Mouse (Mus musculus) neural tube, embryonic 14.5 days (tissue): ENCODE data around the gene Mtf1. TPM values are rescaled to one million over a fixed set of nuclear protein-coding genes. Genes with fewer than 3 reads are reported as not detected.
A peak's percentile ranks its signal among the peaks of the same experiment; 100 is the strongest.

Source experiments
- ATAC-seq: fragments of 200-750 bp; cut with Nextera tagmentation; 2 replicates; pipeline ENCODE4 v1.8.0; 2017; ENCODE audit warnings: low read depth, mild to moderate bottlenecking, moderate TSS enrichment, moderate library complexity
- H3K27ac ChIP-seq: fragments of 300-500 bp; sonication (generic); 2 replicates; pipeline ENCODE4 v1.5.1; 2014; ENCODE audit warnings: low read depth, mild to moderate bottlenecking, control low read depth, low read length, moderate library complexity, mixed read lengths
- H3K27me3 ChIP-seq: fragments of 300-500 bp; sonication (generic); 2 replicates; pipeline ENCODE4 v1.6.1; 2014; ENCODE audit warnings: low read length; ENCODE audit not compliant: control insufficient read depth, insufficient read depth
- H3K36me3 ChIP-seq: fragments of 300-500 bp; sonication (generic); 2 replicates; pipeline ENCODE4 v1.6.1; 2014; ENCODE audit warnings: low read length, mixed read lengths; ENCODE audit not compliant: control insufficient read depth, insufficient read depth
- H3K4me1 ChIP-seq: fragments of 300-500 bp; sonication (generic); 2 replicates; pipeline ENCODE4 v1.6.1; 2014; ENCODE audit warnings: low read length; ENCODE audit not compliant: control insufficient read depth, insufficient read depth
- H3K4me2 ChIP-seq: fragments of 300-500 bp; sonication (generic); 2 replicates; pipeline ENCODE4 v1.6.1; 2014; ENCODE audit warnings: mild to moderate bottlenecking, low read depth, low read length, control low read depth
- H3K4me3 ChIP-seq: fragments of 300-500 bp; sonication (generic); 2 replicates; pipeline ENCODE4 v1.5.1; 2014; ENCODE audit warnings: low read depth, low read length, control low read depth, mixed read lengths
- H3K9ac ChIP-seq: fragments of 300-500 bp; sonication (generic); replicated peaks from 2 replicates; pipeline ENCODE4 v1.6.1; 2014; ENCODE audit warnings: low read depth, mild to moderate bottlenecking, control low read depth, low read length, mixed read lengths
- H3K9me3 ChIP-seq: fragments of 300-500 bp; sonication (generic); 2 replicates; pipeline ENCODE4 v1.6.1; 2016; ENCODE audit warnings: low read length; ENCODE audit not compliant: control insufficient read depth
- WGBS: fragments of 180-500 bp; shearing (Covaris S2); extraction: QIAGEN DNeasy Blood & Tissue Kit; methylation state at CpG from one replicate; pipeline ENCODE4 v1.1.7; 2014; 5-methylcytosine and 5-hydroxymethylcytosine counted together
- polyA plus RNA-seq: library from polyadenylated mRNA; unstranded; fragments of >200 nt; fragmentation: Nextera tagmentation; extraction: Ambion mirVana; gene quantifications from 2 replicates; pipeline ENCODE4 v1.2.1, GENCODE M21; 2014

The Mtf1 gene
- polyA plus RNA-seq, 1 experiment from 2014 or later, result 11.9 TPM

DNA sequence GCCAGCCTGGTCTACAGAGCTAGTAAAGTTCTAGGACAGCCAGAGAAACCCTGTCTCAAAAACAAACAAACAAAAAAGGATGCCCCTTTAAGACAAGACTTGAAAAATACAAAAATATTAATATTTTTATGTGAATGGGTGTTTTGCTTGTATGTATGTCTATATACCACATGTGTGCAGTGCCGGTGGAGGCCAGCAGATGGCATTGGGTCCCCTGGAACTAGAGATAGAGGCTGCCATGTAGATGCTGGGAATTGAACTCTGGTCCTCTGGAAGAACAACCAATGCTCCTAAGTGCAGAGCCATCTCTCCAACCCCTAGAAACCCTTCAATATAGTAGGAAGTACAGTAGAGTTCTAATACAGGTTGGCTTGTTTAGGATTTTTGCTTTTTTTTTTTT, 39.1 kb downstream of the Mtf1 start:
- Histone ChIP-seq H3K9ac (no peak overlapping the region), H3K27me3 (no peaks in the 10 kb centered on the region), H3K4me2 (no peak overlapping the region), H3K9me3 (no peaks in the 10 kb centered on the region), H3K36me3 (peaks cover 7% of the 10 kb centered on the region; the same call in 1 of the 2 replicates), H3K4me1 (no peaks in the 10 kb centered on the region), H3K27ac (no peak overlapping the region), H3K4me3 (no peak overlapping the region)
- ATAC-seq, result no peak
- 100% methylated on average over 1 of the region's 1 CpGs for WGBS

DNA sequence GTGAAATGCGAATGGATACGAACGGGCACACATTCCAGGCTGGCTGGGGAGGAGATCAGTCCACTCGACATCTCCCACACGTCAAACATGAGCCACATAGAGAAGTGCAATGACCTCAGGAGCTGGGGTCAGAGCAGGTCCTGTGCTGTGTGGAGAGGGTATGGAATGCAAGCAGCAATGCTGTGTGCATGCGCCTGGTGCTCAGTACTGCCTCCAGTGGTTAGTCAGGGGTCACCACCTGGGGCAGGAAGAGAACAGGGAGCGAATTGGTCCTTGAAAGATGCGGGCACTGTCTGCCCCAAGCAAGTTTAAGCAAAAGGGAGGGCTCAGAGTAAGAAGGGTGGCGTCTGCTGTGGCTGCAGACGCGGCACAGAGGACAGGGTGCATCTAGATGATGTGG, 41.6 kb downstream of the Mtf1 start:
- H3K27me3 ChIP-seq, result no peaks in the 10 kb centered on the region
- H3K4me2 ChIP-seq, result no peak overlapping the region
- H3K36me3 ChIP-seq, result peaks cover 5% of the 10 kb centered on the region; the same call in 1 of the 2 replicates
- H3K4me1 ChIP-seq, result peaks cover 13% of the 10 kb centered on the region; the same call in 1 of the 2 replicates
- no peak for ATAC-seq
- no peak overlapping the region for H3K27ac ChIP-seq
- no peaks in the 10 kb centered on the region for H3K9me3 ChIP-seq
- H3K4me3 ChIP-seq, result no peak overlapping the region
- 60% methylated on average over 11 of the region's 11 CpGs for WGBS
- no peak overlapping the region for H3K9ac ChIP-seq

DNA sequence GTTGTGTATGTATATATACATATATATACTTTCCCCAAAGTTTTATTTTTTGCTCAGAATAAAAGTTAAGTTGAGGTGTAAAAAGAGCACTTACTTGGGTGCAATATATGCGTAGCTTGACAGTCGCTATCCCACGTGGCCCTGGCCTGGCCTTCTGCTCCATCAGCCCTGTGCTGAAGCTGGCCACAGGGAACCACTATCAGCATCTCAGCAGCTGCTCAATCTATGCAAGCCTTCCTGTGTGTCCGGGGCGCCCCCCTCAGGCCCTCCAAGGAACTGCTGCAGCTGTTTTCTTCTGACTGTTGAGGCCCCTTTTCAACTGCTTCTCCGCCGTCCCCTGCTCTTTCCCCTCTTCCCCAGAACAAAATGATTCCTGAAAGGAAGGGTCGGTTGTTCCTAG, 45.7 kb downstream of the Mtf1 start:
- no peak for ATAC-seq

DNA sequence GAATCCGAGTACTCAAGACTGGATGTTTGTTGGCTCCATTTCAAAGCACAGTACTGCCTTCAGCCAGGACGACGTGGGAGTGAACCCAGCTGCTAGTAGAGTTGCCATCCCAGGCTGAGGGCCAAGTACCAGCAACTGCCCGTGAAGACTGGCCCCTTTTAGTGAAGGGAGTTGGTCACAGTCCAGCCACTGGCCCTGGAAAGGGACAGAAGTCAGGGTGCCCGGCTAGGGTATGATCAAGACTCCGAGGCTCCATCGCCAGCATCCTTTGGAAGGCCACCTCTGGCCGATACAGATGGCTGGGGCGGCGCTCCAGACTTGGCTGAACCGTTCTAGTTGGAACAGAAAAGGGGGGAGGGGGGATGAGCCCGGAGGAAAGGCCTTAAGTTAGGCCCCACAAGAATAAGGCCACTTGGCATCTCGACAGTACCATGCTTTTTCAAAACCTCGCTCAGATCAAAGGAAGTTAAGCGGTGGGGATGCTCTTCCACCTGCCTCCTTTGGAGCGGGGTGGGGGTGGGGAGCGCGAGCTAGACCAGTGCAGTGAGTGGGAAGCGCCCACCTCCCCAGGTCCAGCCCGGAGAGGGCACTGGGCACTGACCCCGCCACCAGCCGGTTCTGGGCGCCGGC, 47.8 kb downstream of the Mtf1 start:
- peaks cover 28% of the 10 kb centered on the region for H3K4me1 ChIP-seq

More for the DNA sequence above, 45.7 kb downstream of the Mtf1 start:
- Histone ChIP-seq H3K36me3 (no peaks in the 10 kb centered on the region), H3K27ac (no peak overlapping the region), H3K4me1 (peaks cover 26% of the 10 kb centered on the region), H3K4me2 (no peak overlapping the region), H3K4me3 (no peak overlapping the region), H3K9ac (no peak overlapping the region), H3K9me3 (no peaks in the 10 kb centered on the region), H3K27me3 (no peaks in the 10 kb centered on the region)
- 5% methylated on average over 8 of the region's 8 CpGs for whole genome bisulfite sequencing

DNA sequence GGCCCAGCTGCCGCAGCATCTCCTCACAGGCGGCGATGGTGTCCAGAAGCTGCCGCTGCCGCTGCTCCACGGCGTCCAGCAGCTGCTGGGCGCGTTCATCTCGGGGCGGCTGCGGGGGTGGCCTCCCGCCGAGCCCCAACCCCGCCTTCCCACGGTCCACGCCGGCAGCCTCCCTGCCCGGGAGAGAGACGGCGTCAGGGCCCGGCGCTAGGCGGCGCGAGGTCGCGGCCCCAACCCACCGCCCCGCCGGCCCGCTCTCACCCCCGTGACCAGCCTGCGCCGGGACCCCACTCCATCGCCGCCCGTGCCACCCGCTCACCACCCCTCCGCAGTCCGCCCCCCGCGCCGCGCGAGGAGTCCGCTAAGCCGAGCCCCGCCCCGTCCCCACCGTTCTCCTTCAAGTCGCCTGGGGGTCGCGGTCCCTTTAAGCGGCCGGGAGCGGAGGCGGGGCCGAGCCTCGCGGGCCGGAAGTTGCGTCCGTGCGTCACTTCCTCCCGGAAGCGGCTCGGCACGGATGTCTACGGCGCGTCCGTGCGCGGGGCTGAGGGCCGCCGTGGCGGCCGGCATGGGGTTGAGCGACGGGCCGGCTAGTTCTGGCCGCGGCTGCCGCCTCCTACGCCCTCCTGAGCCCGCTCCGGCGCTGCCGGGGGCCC, 48.5 kb downstream of the Mtf1 start, which contains the start of gene Yrdc:
Yrdc (plus strand) TSS at position 419 of the 653 bp plus-strand sequence.
- Histone ChIP-seq H3K27me3 (no peaks in the 10 kb centered on the region), H3K9me3 (no peaks in the 10 kb centered on the region), H3K9ac (peak within 1 kb of the TSS; percentile 86), H3K4me2 (peak within 1 kb of the TSS; percentile 86), H3K4me3 (peak within 1 kb of the TSS; percentile 93), H3K27ac (peak within 1 kb of the TSS; percentile 95), H3K4me1 (peaks cover 28% of the 10 kb centered on the region), H3K36me3 (peaks cover 11% of the 10 kb centered on the region; the same call in 1 of the 2 replicates)
- ATAC-seq, result peak; percentile 94
- 1% methylated on average over 52 of the region's 90 CpGs for WGBS

More for the DNA sequence above, 47.8 kb downstream of the Mtf1 start:
- Histone ChIP-seq H3K9me3 (no peaks in the 10 kb centered on the region), H3K36me3 (peaks cover 7% of the 10 kb centered on the region; the same call in 1 of the 2 replicates), H3K9ac (peak overlapping the region; percentile 86), H3K4me2 (peak overlapping the region; percentile 86), H3K27me3 (no peaks in the 10 kb centered on the region), H3K27ac (peak overlapping the region; percentile 95), H3K4me3 (peak overlapping the region; percentile 93)
- ATAC-seq, result peak; percentile 55
- 1% methylated on average over 24 of the region's 24 CpGs for WGBS

DNA sequence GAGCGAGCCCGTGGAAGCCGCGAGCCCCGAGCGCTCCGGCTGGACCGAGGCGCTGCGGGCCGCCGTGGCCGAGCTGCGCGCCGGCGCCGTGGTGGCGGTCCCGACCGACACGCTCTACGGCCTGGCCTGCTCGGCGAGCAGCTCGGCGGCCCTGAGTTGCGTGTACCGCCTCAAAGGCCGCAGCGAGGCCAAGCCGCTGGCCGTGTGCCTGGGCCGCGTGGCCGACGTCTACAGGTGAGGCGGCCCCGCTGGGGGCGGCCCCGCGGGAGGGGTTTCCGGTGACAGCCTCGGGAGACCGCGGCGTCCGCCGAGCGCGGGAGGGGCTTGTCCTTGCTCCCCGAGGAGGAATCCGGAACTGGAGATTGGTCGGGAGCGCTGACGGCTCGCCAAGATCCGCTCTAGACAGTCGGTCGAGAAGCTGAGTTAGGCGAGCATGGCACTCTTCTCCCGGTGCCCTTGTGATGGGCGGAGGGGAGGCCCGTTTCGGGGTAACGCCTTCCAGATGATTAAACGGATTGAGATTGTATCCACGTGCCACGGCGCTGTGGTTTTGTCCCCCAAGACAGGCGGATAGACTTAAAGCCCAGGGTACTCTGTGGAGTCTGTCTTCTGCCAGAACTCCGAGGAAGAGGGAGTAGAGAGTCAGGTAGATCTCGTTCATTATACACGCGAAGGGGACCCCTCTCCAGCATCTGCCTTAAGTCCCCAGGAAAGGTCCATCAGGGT, 49.2 kb downstream of the Mtf1 start, which contains the start of gene 1110065P20Rik:
1110065P20Rik (minus strand) TSS at position 264 of the 726 bp plus-strand sequence.
- ATAC-seq, result peak; percentile 47
- Histone ChIP-seq H3K4me1 (peaks cover 28% of the 10 kb centered on the region), H3K4me3 (peak within 1 kb of the TSS; percentile 93), H3K4me2 (peak within 1 kb of the TSS; percentile 86), H3K9ac (peak within 1 kb of the TSS; percentile 86), H3K27me3 (no peaks in the 10 kb centered on the region), H3K36me3 (peaks cover 18% of the 10 kb centered on the region), H3K9me3 (no peaks in the 10 kb centered on the region), H3K27ac (peak within 1 kb of the TSS; percentile 95)
- WGBS, result under 1% methylated on average over 74 of the region's 75 CpGs

DNA sequence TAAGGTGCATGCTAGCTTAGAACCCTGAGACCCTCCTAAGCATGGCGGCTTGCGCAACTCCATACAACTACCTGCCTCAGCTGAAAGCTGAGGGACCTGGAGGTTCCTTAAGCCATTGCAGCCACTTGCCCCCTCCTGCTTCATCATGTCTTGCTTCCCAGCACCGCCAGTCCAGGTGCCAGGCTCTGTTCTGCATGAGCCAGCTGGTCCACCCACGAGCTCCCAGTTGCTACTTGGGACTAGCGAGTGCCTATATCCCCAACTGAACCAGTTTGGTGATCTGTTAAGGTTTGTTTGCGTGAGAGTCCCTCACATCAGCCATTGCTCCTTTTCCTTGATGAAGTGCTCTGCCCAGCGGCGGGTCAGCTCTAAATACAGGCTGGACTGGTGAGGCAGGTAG, 54.4 kb downstream of the Mtf1 start:
- no peaks in the 10 kb centered on the region for H3K27me3 ChIP-seq
- H3K27ac ChIP-seq, result no peak overlapping the region
- H3K36me3 ChIP-seq, result peaks cover 42% of the 10 kb centered on the region
- no peak overlapping the region for H3K9ac ChIP-seq
- ATAC-seq, result no peak
- H3K4me2 ChIP-seq, result no peak overlapping the region
- H3K4me3 ChIP-seq, result no peak overlapping the region
- 95% methylated on average over 8 of the region's 8 CpGs for WGBS
- no peaks in the 10 kb centered on the region for H3K9me3 ChIP-seq
- peaks cover 20% of the 10 kb centered on the region for H3K4me1 ChIP-seq

DNA sequence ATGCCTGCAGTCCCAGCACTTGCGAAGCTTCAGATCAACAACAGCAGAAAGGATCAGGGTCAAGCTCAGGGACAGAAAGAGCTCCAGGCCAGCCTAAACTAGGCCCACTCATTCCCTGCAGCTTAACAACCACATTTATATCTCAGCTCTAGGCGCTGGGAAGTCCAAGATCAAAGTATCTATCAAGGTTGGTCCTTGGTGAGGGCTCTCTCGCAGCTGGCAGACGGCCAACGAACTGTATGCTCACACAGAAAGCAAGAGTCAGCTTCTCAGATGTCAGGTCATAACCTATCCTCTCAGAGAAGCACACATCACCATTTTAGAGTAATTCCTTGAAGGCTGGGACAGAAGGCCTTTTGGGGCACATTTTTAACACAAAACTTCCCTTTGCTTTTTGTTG, 56.5 kb downstream of the Mtf1 start:
- H3K27ac ChIP-seq, result no peak overlapping the region
- no peaks in the 10 kb centered on the region for H3K27me3 ChIP-seq
- H3K9me3 ChIP-seq, result no peaks in the 10 kb centered on the region
- H3K9ac ChIP-seq, result no peak overlapping the region
- ATAC-seq, result no peak
- no peak overlapping the region for H3K4me3 ChIP-seq
- no peak overlapping the region for H3K4me2 ChIP-seq
- 78% methylated on average over 5 of the region's 5 CpGs for WGBS
- peaks cover 18% of the 10 kb centered on the region for H3K4me1 ChIP-seq
- peaks cover 42% of the 10 kb centered on the region for H3K36me3 ChIP-seq
